Comparison of ENCODE assay signal across 9 mouse cellular contexts in the genomic region with DNA sequence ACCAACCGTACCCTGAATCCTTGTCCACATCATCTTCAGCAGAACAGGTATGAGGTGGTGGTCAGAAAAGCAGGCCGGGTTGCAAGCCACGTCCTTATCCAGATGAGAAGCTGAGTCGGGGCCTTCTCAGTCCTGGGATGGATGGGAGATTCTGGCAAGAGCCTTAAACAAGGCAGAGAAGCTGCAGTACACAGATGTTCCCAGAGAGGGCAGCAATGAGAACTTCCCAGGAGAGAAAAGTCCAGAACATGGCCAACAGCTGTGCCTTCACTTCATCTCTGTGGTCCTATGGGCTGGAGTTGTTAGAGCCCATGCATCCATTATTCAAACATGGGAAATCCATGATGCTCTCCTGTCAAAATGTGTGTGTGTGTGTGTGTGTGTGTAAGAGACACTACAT. TPM values are rescaled to one million over a fixed set of nuclear protein-coding genes. Genes with fewer than 3 reads are reported as not detected.
A peak's percentile ranks its signal among the peaks of the same experiment; 100 is the strongest.
DNase-seq lines count a peak whose midpoint lies in the region; ATAC-seq lines count a peak whose summit lies in the region.
"Had no signal": no experiment of that assay in that cellular context is flagged by ENCODE, and none has a peak within 500 bp of the region (broad histone marks: within the 10 kb centered on the region; RNA-seq: fewer than 3 reads in every experiment).

No protein-coding gene starts in this region.

- ATAC-seq in embryonic facial prominence, embryonic 11.5 days (replicated peaks; ENCODE audit: insufficient number of reproducible peaks, low FRiP score, low TSS enrichment, low read depth) = no peak

- no peaks in the 10 kb centered on the region for H3K36me3 ChIP-seq in heart, embryonic 10.5 days
- no peaks in the 10 kb centered on the region for H3K36me3 ChIP-seq in embryonic facial prominence, embryonic 11.5 days (replicated peaks; ENCODE audit: control insufficient read depth, insufficient read depth, low read depth, low read length)
- H3K36me3 ChIP-seq: limb, embryonic 12.5 days had no signal

- no peak overlapping the region for H3K9ac ChIP-seq in embryonic facial prominence, embryonic 11.5 days (replicated peaks; ENCODE audit: low read length)
- H3K9ac ChIP-seq: limb, embryonic 12.5 days had no signal

- no peak overlapping the region for H3K27ac ChIP-seq in heart, embryonic 10.5 days
- no peak overlapping the region for H3K27ac ChIP-seq in embryonic facial prominence, embryonic 11.5 days (replicated peaks; ENCODE audit: low read depth, low read length)
- H3K27ac ChIP-seq: limb, embryonic 12.5 days had no signal

- peak; percentile 53 for DNase-seq in heart, adult 8-10 months (ENCODE audit: low spot score)
- DNase-seq in heart, embryonic 10.5 days (ENCODE audit: low spot score) = no peak
- DNase-seq in CD4-positive helper T cell, adult 2 months (ENCODE audit: low read depth, low spot score) = peak; percentile 70
- peak; percentile 71 for DNase-seq in adrenal gland, postnatal 10 days
- peak; percentile 84 for DNase-seq in embryonic facial prominence, embryonic 11.5 days (ENCODE audit: low spot score)
- DNase-seq in layer of hippocampus, adult 11-12 months (ENCODE audit: low spot score) = peak; percentile 81
- DNase-seq in mesoderm, embryonic 11.5 days (ENCODE audit: low read depth, low spot score) = peak; percentile 75
- peak; percentile 76 for DNase-seq in testis, postnatal 10 days (ENCODE audit: low spot score)

- H3K4me2 ChIP-seq in embryonic facial prominence, embryonic 11.5 days (ENCODE audit: low read depth, low read length) = no peak overlapping the region
- H3K4me2 ChIP-seq: limb, embryonic 12.5 days had no signal

- H3K9me3 ChIP-seq in heart, embryonic 10.5 days = no peaks in the 10 kb centered on the region
- no peaks in the 10 kb centered on the region for H3K9me3 ChIP-seq in embryonic facial prominence, embryonic 11.5 days (replicated peaks; ENCODE audit: control insufficient read depth, low read length)

- peaks cover 7% of the 10 kb centered on the region for H3K4me1 ChIP-seq in heart, embryonic 10.5 days
- H3K4me1 ChIP-seq in embryonic facial prominence, embryonic 11.5 days (ENCODE audit: control insufficient read depth, insufficient read depth, low read length) = no peaks in the 10 kb centered on the region
- H3K4me1 ChIP-seq: limb, embryonic 12.5 days had no signal

- H3K27me3 ChIP-seq in heart, embryonic 10.5 days (ENCODE audit: insufficient read depth, poor library complexity, severe bottlenecking) = no peaks in the 10 kb centered on the region
- H3K27me3 ChIP-seq in embryonic facial prominence, embryonic 11.5 days (ENCODE audit: control insufficient read depth, insufficient read depth, low read length) = no peaks in the 10 kb centered on the region
- H3K27me3 ChIP-seq: limb, embryonic 12.5 days had no signal

- WGBS in heart, embryonic 10.5 days = 66% methylated on average over 4 of the region's 4 CpGs
- WGBS in embryonic facial prominence, embryonic 11.5 days = 61% methylated on average over 4 of the region's 4 CpGs

- H3K4me3 ChIP-seq in heart, embryonic 10.5 days = no peak overlapping the region
- H3K4me3 ChIP-seq in embryonic facial prominence, embryonic 11.5 days (ENCODE audit: low read depth, low read length) = no peak overlapping the region
- H3K4me3 ChIP-seq: limb, embryonic 12.5 days had no signal

RNA-seq across cellular contexts. Expression of a gene that starts 39.2 kb away (rescaled TPM):
- 1 to 10 TPM; 3.7 to 6.9 (median 6.5) TPM for total RNA-seq in heart, adult 8-10 months (2022)
- polyA plus RNA-seq in heart, embryonic 10.5 days (2016; fragmentation: Nextera tagmentation; extraction: Ambion mirVana) = 4.9 and 6.0 TPM in 2 replicates
- total RNA-seq in adrenal gland, postnatal 10 days (2021) = 10 to 100 TPM; 12.9 to 14.2 TPM
- polyA plus RNA-seq in embryonic facial prominence, embryonic 11.5 days (2014; fragmentation: Nextera tagmentation; extraction: Ambion mirVana) = 11.7 and 13.9 TPM in 2 replicates
